Mouse (Mus musculus) heart, postnatal 4 days (tissue): ENCODE measurements around the gene Ltb4r2. TPM values are rescaled to one million over a fixed set of nuclear protein-coding genes. Genes with fewer than 3 reads are reported as not detected.

Experiments
- DNase-seq: peaks from one replicate; pipeline ENCODE4 v3.0.0; 2021
- total RNA-seq, 2 experiments: library from RNA; stranded (reverse); gene quantifications; 2 replicates each; pipeline ENCODE4 v1.2.3; 2021

The Ltb4r2 gene
- total RNA-seq, 2 experiments from 2014 or later, result 0.11 to 0.26 TPM

DNA sequence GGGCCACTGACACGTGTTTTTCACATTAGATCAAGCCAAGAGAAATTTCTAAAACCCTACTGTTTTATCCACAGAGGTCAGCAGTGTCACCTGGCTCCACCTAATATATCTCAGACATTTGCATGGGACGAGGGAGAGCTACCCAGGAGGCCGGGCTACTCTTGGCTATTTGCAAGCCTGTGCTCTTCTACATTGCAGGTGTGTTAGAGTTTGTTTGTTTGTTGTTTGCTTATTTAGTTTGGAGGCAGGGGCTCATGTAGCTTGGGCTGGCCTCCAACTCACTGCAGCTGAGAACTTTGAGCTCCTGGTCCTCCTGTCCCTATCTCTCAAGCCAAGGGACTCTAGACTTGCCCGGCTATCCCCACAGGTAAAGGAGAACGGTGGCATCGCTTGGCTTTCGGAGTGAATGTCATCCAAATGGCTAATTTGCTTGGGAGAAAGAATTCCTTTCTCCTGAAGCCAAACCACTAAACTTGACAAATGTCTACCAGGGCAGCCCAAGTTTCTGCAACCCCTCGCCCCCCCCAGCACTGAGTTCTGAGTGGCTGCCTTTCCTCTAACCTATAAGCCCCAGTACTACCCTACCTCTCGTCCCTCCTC is 21.2 kb downstream of the Ltb4r2 start:
- peak; percentile 3 for DNase-seq

DNA sequence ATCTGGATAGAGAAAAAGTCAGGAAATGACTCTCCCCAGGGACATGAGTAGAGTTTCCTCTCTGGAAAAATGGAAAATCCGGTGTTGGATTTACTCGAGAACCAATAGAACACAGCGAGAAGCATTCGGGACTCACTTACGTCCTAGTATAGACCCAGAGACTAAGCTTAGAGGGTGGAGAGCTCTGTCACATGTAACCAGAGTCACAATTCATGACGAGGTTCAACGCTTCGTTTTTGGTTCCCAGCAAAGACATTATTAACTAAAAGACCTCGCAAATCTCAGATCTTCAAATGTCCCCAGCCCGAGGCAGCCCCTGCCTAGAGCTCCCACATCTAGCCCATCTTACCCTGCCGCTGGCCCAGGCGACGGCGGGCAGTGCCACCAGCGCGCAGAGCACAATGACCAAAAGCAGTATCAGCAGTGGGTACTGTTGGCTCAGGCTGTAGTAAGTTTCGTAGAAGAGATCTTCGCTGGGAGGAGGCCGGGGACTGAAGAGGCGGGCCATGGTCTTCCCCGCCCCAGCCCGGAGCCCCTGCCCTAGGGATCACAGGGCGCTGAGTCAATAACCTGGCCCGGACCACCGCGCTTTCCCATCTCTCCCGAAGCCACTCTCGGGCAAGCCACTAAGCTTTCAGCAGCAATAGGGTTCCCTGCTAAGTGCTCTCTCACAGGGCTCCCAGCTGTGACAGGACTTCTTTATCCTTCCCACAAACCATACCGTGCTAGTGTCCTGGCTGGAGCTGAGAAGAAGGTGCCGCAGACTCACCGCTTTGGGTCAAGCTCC is 22.1 kb downstream of the Ltb4r2 start:
- peak; percentile 34 for DNase-seq

DNA sequence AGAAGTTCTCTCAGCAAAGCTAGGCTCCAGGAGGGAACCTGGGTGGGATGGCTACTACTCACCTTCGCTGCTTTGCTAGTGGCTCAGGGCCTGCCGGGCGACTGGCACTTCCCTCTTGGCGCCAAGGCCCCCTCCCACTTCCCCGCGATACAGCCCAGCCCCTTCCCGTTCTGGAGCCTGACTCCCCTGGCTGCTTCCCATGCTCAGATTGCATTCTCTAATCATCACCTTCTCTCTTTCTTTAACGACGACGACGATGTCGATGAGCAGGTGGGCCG is 22.7 kb downstream of the Ltb4r2 start, which contains the start of gene Adcy4:
TSS of gene Adcy4 (minus strand) at position 138 of the 278 bp plus-strand sequence.
- DNase-seq, result peak; percentile 46

DNA sequence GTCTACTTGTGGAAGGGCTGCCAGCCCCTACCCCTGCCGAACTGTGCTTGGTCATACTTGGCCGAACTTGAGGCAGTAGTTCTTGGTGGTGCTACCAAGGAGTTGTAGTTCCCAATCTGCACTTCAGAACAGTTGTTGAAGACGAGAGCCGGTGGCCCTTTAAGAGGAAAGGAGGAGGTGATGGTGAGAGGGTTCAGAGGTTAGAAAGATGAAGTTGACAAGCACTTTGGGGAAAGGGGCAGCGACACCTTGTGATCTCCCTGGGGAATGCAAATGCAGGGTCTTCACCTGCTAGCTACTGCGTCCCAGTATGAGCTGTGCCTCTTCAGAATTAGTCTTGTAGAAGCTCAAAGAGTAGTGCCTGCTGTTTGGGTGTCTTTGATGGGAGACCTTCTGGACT is 24.0 kb downstream of the Ltb4r2 start:
- DNase-seq, result peak; percentile 10

DNA sequence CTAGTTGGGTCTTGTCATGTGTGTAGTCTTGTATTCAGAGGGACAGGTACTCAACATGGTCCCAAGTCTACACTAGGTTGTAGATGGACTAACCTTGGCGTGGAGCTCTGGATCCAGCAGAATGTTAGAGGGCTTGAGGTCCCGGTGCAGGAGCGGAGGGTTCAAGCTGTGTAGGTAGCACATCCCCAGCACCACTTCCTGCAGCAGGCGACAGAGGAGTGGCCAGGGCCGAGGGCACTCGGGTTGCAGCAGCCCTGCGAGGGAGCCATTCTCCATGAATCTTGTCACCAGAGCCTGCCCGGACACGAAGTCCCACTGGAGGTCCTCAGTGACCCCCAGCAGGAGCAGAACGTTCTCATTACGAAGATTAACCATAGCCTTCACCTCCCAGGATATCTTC is 26.5 kb downstream of the Ltb4r2 start:
- peak; percentile 4 for DNase-seq

DNA sequence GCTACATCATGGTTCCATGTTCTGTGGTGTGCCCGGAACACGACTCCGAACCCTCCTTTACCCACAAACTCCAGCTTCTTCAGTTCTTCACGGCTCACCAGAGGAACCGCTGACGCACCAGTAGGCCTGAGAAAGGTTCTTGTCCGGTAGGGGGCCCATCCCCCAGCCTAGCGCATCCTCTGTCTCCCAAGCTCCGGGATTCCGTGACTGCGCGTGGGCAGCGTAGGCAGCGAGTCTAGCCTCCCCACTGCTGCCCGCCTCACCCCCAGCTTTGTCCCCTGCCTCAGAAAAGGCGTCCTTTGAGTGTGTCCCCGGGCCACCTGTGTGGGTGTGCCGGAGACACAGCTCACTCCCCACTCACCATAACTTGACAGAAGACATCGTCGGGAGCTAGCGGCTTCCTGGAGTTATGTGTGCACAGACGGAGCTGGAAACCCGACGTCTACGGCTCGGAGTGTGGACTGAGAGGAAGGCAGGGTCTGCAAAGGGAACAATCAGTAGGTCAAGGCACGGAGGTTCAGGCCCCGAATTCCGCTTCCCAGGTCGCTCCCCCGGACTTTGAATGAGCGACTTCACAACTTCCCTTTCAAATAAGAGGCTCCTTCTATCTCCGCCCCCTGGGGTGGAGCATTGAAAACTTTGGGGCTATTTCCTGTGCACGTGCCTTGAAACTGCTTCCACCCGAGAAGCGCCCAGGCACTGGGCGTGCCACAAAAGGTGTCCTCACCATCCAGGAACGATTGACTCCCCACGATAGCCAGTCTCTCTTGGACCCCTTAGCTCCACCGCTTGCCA is 27.2 kb downstream of the Ltb4r2 start, which contains the start of gene Ripk3:
TSS of gene Ripk3 (minus strand) at position 610 of the 795 bp plus-strand sequence.
- peak; percentile 42 for DNase-seq

DNA sequence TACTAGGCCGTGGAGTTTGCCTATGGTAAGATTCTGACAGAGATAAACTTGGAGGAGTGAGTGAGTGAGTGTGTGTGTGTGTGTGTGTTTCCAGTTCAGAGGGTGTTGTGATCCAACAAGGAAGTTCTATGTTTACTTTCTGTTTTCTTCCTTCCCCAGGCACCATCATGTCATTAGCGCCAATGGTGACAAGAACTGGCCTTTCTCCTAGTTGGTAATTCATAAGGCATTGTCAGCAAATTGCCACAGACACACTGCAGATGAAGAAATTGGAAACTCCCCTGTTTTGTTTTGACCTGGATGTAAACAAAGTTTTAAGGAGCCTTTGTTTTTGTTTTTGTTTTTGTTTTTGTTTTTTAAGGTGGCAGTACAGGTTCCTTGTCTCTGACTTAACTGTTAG is 32.2 kb downstream of the Ltb4r2 start:
- no peak for DNase-seq

DNA sequence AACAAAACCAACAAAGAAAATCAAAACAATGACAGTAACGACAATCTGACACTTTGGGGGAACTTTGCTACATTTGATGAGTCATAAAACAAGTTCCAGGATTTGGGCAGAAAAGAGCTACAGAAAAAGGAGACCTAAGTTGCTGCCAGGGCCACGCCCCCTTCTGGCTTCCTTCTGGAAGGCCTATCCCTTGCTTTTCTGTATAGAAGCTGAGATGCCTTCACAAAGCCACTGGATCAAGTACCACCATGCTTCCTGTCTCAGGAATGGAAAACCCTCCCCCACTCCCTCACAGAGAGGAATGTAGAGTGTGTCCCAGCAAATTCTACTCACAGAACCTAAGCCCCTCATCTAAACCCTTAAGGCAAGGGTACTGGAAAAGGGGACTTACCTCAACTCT is 32.7 kb downstream of the Ltb4r2 start:
- DNase-seq, result peak; percentile 41

DNA sequence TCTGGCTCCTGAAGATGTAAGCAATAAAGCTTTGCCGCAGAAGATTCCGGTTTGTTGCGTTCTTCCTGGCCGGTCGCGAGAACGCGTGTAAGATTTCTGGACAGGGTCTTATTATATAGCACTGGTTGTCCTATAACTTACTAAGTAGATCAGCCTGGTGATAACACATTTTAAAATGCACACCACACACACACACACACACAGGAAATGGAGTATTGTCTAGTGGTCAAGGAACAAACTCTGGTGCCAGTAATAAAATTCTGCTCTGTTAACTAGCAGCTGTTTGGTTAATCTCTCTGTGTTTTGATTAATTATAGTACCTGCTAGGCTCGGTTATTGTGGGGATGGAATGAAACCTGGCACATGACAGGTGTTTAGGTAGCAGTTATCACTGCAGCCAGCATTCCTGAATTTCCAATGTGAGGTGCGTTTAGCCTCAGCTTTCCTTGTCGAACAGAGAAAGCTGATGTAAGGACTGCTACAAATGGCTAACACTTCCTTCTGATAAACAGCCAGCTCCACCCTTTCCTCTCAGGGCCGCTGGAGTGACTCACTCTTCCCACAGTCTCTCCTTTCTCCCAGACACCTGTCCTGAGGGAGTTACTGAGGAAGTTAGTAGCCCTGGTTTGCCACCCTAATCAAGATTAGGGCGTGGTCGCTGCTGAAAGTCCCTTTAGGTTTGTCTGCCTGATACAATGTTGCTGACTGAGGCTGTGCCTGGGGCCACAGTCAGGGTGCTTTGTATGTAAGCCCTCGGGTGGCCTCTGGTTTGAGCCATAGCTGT is 34.3 kb downstream of the Ltb4r2 start:
- DNase-seq, result peak; percentile 37

Other genes with a start within 250 kb of the Ltb4r2 start
- not detected for gene Nrl, start 236.4 kb upstream of the Ltb4r2 start, total RNA-seq
- 10 to 100 TPM; 19.7 to 21.5 TPM for gene Pck2, start 221.2 kb upstream of the Ltb4r2 start, total RNA-seq
- 10 to 100 TPM; 60.8 to 63.0 TPM for gene Dcaf11, start 201.4 kb upstream of the Ltb4r2 start, total RNA-seq
- not detected for gene A730061H03Rik, start 201.0 kb upstream of the Ltb4r2 start, total RNA-seq
- 100 to 1,000 TPM; 122 to 152 TPM for gene Fitm1, start 185.8 kb upstream of the Ltb4r2 start, total RNA-seq
- gene Psme1, start 183.3 kb upstream of the Ltb4r2 start, total RNA-seq, result 100 to 1,000 TPM; 232 to 244 TPM
- 10 to 100 TPM; 37.3 to 40.1 TPM for gene Emc9, start 176.1 kb upstream of the Ltb4r2 start, total RNA-seq
- gene Psme2, start 170.3 kb upstream of the Ltb4r2 start, total RNA-seq, result 100 to 1,000 TPM; 127 to 153 TPM
- 10 to 100 TPM; 25.9 to 27.9 TPM for gene Rnf31, start 169.7 kb upstream of the Ltb4r2 start, total RNA-seq
- gene Irf9, start 157.9 kb upstream of the Ltb4r2 start, total RNA-seq, result 1 to 10 TPM; 7.6 to 9.9 TPM
- gene Rec8, start 143.4 kb upstream of the Ltb4r2 start, total RNA-seq, result under 1 TPM; 0.43 to 0.54 TPM
- gene Ipo4, start 125.5 kb upstream of the Ltb4r2 start, total RNA-seq, result 10 to 100 TPM; 64.6 to 67.1 TPM
- gene Gm49378, start 123.5 kb upstream of the Ltb4r2 start, total RNA-seq, result 1 to 10 TPM; 3.7 to 4.3 TPM
- gene Tm9sf1, start 117.6 kb upstream of the Ltb4r2 start, total RNA-seq, result 10 to 100 TPM; 60.1 to 72.3 TPM
- gene Tssk4, start 111.2 kb upstream of the Ltb4r2 start, total RNA-seq, result 1 to 10 TPM; 1.1 to 1.2 TPM
- 10 to 100 TPM; 63.2 to 66.7 TPM for gene Mdp1, start 100.9 kb upstream of the Ltb4r2 start, total RNA-seq
- 10 to 100 TPM; 16.6 to 21.0 TPM for gene Gmpr2, start 89.5 kb upstream of the Ltb4r2 start, total RNA-seq
- 100 to 1,000 TPM; 296 to 328 TPM for gene Nedd8, start 89.3 kb upstream of the Ltb4r2 start, total RNA-seq
- 10 to 100 TPM; 23.4 to 25.7 TPM for gene Tinf2, start 79.6 kb upstream of the Ltb4r2 start, total RNA-seq
- under 1 TPM; 0.20 to 0.50 TPM for gene Tgm1, start 47.5 kb upstream of the Ltb4r2 start, total RNA-seq
- 10 to 100 TPM; 13.1 to 13.9 TPM for gene Rabggta, start 39.2 kb upstream of the Ltb4r2 start, total RNA-seq
- gene Dhrs1, start 15.7 kb upstream of the Ltb4r2 start, total RNA-seq, result 10 to 100 TPM; 46.0 to 51.4 TPM
- gene Nop9, start 15.7 kb upstream of the Ltb4r2 start, total RNA-seq, result 10 to 100 TPM; 17.8 to 18.3 TPM
- 1 to 10 TPM; 1.2 to 2.2 TPM for gene Cideb, start 3.0 kb upstream of the Ltb4r2 start, total RNA-seq
- under 1 TPM; 0.50 TPM for gene Ltb4r1, start 4.5 kb downstream of the Ltb4r2 start, total RNA-seq
- gene Adcy4, start 22.7 kb downstream of the Ltb4r2 start, total RNA-seq, result 10 to 100 TPM; 18.9 to 22.3 TPM
- gene Ripk3, start 27.4 kb downstream of the Ltb4r2 start, total RNA-seq, result 10 to 100 TPM; 10.6 to 14.0 TPM
- gene Nfatc4, start 61.7 kb downstream of the Ltb4r2 start, total RNA-seq, result 10 to 100 TPM; 12.7 to 13.3 TPM
- 10 to 100 TPM; 36.0 to 36.3 TPM for gene Nynrin, start 92.6 kb downstream of the Ltb4r2 start, total RNA-seq
- under 1 TPM; 0.62 to 0.65 TPM for gene Cbln3, start 123.0 kb downstream of the Ltb4r2 start, total RNA-seq
- gene Khnyn, start 123.5 kb downstream of the Ltb4r2 start, total RNA-seq, result 10 to 100 TPM; 11.6 to 12.0 TPM
- gene Sdr39u1, start 138.9 kb downstream of the Ltb4r2 start, total RNA-seq, result 10 to 100 TPM; 57.0 to 61.3 TPM
- 10 to 100 TPM; 10.1 to 12.1 TPM for gene Cma1, start 183.2 kb downstream of the Ltb4r2 start, total RNA-seq
- under 1 TPM; 0.33 to 0.43 TPM for gene Cma2, start 189.6 kb downstream of the Ltb4r2 start, total RNA-seq